Mouse (Mus musculus): ENCODE data around the gene Relch.

Gene Relch

GRCm38 (mm10) chr1:105795705-105796104 is 132.0 kb downstream of the Relch start:
- no peak for DNase-seq (ENCODE audit: low spot score)

GRCm38 (mm10) chr1:105800570-105800969 is 136.9 kb downstream of the Relch start:
- no peak for DNase-seq (ENCODE audit: low spot score)

- DNase-seq (ENCODE audit: low spot score): no peak
Observed at GRCm38 (mm10) chr1:105801252-105801651, 137.6 kb downstream of the Relch start.

GRCm38 (mm10) chr1:105802941-105803340 is 139.3 kb downstream of the Relch start:
- no peak for DNase-seq (ENCODE audit: low spot score)

- DNase-seq (ENCODE audit: low spot score): no peak
Observed at GRCm38 (mm10) chr1:105804285-105804684, 140.6 kb downstream of the Relch start.
